Mouse (Mus musculus): ENCODE results near the gene Iqcg. TPM values are rescaled to one million over a fixed set of nuclear protein-coding genes. Genes with fewer than 3 reads are reported as not detected.
"Not testable (repeated sequence)": the region's sequence is repeated elsewhere in the genome, so short reads cannot be mapped to it uniquely, and the experiment has no call there.

The Iqcg gene
- total and polyA plus RNA-seq, 3 experiments = 13.6 to 40.4 TPM; not detected in 1

DNA sequence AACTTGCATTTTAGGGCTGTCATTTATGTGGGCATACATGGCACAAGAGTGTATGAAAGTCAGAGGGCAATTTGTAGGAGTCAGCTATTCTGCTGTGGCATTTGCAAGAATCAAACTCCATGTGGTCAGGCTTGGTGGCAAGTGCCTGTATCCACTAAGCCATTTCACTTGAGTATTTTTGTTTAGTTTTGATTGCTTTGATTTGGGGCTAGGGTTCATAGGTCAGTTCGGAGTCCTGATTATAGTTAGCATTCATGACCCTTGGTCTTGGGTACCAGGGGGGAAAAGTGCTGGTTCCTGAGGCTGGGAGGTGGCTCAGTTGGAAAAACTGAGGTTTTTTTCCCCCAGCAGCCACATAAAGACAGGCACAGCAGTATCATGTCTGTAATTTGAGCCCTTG, 3.5 kb upstream of the Iqcg start:
- H3K36me3 ChIP-seq (ENCODE audit: control insufficient read depth in 1 of 2, insufficient read depth in 2 of 2, low read length in 2 of 2) = peaks cover 11 to 31% of the 10 kb centered on the region in 2 experiments
- no peak overlapping the region for H3K9ac ChIP-seq (ENCODE audit: control insufficient read depth, low read depth, low read length, poor library complexity, severe bottlenecking)
- H3K4me1 ChIP-seq (ENCODE audit: control insufficient read depth in 1 of 2, insufficient read depth in 2 of 2, low read length in 2 of 2) = peaks cover 3 to 20% of the 10 kb centered on the region in 2 experiments; a peak in 3 of 4 replicates
- H3K79me2 ChIP-seq (ENCODE audit: control insufficient read depth, insufficient read depth, low read length, poor library complexity) = peaks cover 32% of the 10 kb centered on the region
- TF ChIP-seq TAL1 (IDR thresholded peaks at IDR 0.05; ENCODE audit: low read length) (no peak), BHLHE40 (IDR thresholded peaks at IDR 0.05; ENCODE audit: borderline replicate concordance, low read depth, low read length) (no peak), MAX (IDR thresholded peaks at IDR 0.05; ENCODE audit: low read length) (no peak)
- no peaks in the 10 kb centered on the region for H3K27me3 ChIP-seq (ENCODE audit: control insufficient read depth in 1 of 2, insufficient read depth in 2 of 2, low read length in 2 of 2)
- no peaks in the 10 kb centered on the region for H3K9me3 ChIP-seq (replicated peaks; ENCODE audit: insufficient read depth, low read length)
- no peak overlapping the region; a peak in 1 of 4 replicates for H3K4me3 ChIP-seq (ENCODE audit: control insufficient read depth in 1 of 2, insufficient read depth in 1 of 2, low read depth in 2 of 2, low read length in 2 of 2)
- peak; percentile 19 for DNase-seq (ENCODE audit: low read depth, low spot score)
- no peak overlapping the region for H3K27ac ChIP-seq (ENCODE audit: control insufficient read depth, low read depth, low read length)

DNA sequence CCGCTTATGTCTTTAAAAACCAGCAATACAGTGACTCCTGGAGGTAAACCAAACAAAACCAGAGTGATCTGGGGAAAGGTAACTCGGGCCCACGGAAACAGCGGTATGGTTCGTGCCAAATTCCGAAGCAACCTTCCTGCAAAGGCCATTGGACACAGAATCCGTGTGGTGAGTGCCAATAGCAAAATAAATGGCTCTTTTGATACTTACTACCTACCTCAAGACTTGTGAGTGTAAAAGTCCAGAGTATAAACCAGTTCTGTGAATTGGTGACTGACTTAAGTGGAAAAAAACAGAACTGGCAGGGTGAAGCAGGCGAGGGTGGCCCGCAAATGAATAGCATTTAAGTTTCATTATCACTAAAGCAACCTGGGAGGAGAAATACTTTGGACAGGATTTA, 2.6 kb upstream of the Iqcg start:
- Histone ChIP-seq H3K4me1 (ENCODE audit: control insufficient read depth in 1 of 2, insufficient read depth in 2 of 2, low read length in 2 of 2) (peaks cover 3 to 17% of the 10 kb centered on the region in 2 experiments; a peak in 3 of 4 replicates), H3K9ac (ENCODE audit: control insufficient read depth, low read depth, low read length, poor library complexity, severe bottlenecking) (peak overlapping the region; percentile 98), H3K79me2 (ENCODE audit: control insufficient read depth, insufficient read depth, low read length, poor library complexity) (peaks cover 32% of the 10 kb centered on the region), H3K36me3 (ENCODE audit: control insufficient read depth in 1 of 2, insufficient read depth in 2 of 2, low read length in 2 of 2) (peaks cover 11 to 26% of the 10 kb centered on the region in 2 experiments), H3K4me3 (ENCODE audit: control insufficient read depth in 1 of 2, insufficient read depth in 1 of 2, low read depth in 2 of 2, low read length in 2 of 2) (peak overlapping the region in 1 of 2 experiments; percentile 60; a peak in 2 of 4 replicates)
- not testable (repeated sequence) for H3K27ac ChIP-seq (ENCODE audit: control insufficient read depth, low read depth, low read length); H3K9me3 ChIP-seq (replicated peaks; ENCODE audit: insufficient read depth, low read length); H3K27me3 ChIP-seq (ENCODE audit: control insufficient read depth in 1 of 2, insufficient read depth in 2 of 2, low read length in 2 of 2); DNase-seq (ENCODE audit: low read depth, low spot score)

DNA sequence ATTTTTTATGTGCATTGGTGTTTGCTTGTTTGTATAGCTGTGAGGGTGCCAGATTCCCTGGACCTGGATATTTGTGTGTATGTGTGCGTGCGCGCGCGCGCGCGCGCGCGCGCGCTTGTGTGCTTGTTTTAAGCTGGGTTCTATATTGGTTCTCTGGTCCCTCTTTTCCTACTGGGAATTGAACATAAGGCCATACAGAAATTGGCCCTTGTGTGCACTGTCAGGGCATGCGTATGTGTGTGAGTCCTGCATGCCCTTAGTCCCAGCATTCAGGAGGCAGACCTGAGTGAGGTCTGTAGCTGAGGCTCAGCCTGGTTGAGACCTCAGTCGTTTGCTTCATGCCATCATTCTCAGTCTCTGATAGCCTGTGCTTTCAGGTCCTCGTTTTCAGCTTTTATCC, 2.0 kb upstream of the Iqcg start:
- peak; percentile 41 for DNase-seq (ENCODE audit: low read depth, low spot score)
- H3K9ac ChIP-seq (ENCODE audit: control insufficient read depth, low read depth, low read length, poor library complexity, severe bottlenecking) = peak overlapping the region; percentile 98
- peaks cover 11 to 24% of the 10 kb centered on the region in 2 experiments for H3K36me3 ChIP-seq (ENCODE audit: control insufficient read depth in 1 of 2, insufficient read depth in 2 of 2, low read length in 2 of 2)
- H3K9me3 ChIP-seq (replicated peaks; ENCODE audit: insufficient read depth, low read length) = no peaks in the 10 kb centered on the region
- H3K27me3 ChIP-seq (ENCODE audit: control insufficient read depth in 1 of 2, insufficient read depth in 2 of 2, low read length in 2 of 2) = no peaks in the 10 kb centered on the region
- peak overlapping the region; percentile 30 for H3K27ac ChIP-seq (ENCODE audit: control insufficient read depth, low read depth, low read length)
- peaks cover 0 to 14% of the 10 kb centered on the region in 2 experiments; a peak in 2 of 4 replicates for H3K4me1 ChIP-seq (ENCODE audit: control insufficient read depth in 1 of 2, insufficient read depth in 2 of 2, low read length in 2 of 2)
- peak overlapping the region; percentile 50 to 60 for H3K4me3 ChIP-seq (ENCODE audit: control insufficient read depth in 1 of 2, insufficient read depth in 1 of 2, low read depth in 2 of 2, low read length in 2 of 2)
- TF ChIP-seq CHD1 (IDR thresholded peaks at IDR 0.05; ENCODE audit: low read depth, low read length) = peak; percentile 22; the same call in 1 of the 2 replicates
- 0 out of 2 replicates have a peak, but pooled peaks have one; percentile 25 for TF ChIP-seq ZMIZ1 (IDR thresholded peaks at IDR 0.05; ENCODE audit: low read depth, low read length)
- TF ChIP-seq MYC (IDR thresholded peaks at IDR 0.05; ENCODE audit: low read depth, low read length) = no peak
- no peak for TF ChIP-seq UBTF (IDR thresholded peaks at IDR 0.05; ENCODE audit: borderline replicate concordance, insufficient read depth, low read depth, low read length)
- TF ChIP-seq GATA1 (IDR thresholded peaks at IDR 0.05; ENCODE audit: low read depth, low read length) = no peak
- 0 out of 2 replicates have a peak, but pooled peaks have one; percentile 29 for TF ChIP-seq TBP (IDR thresholded peaks at IDR 0.05; ENCODE audit: low read depth, low read length)
- no peak for TF ChIP-seq MAFK (IDR thresholded peaks at IDR 0.05; ENCODE audit: borderline replicate concordance, low read depth, low read length)
- peaks cover 32% of the 10 kb centered on the region for H3K79me2 ChIP-seq (ENCODE audit: control insufficient read depth, insufficient read depth, low read length, poor library complexity)

All from MEL (cell line).